Mouse (Mus musculus) embryonic fibroblast, embryonic 13.5 days (primary cell): ENCODE results near the gene Prkag2.

Experiments used
- CTCF ChIP-seq: IDR thresholded peaks from 2 replicates; pipeline ENCODE4 v1.5.1; 2011; ENCODE audit warnings: mild to moderate bottlenecking, control low read depth, low read length, moderate library complexity, borderline replicate concordance; ENCODE audit not compliant: insufficient read depth
- POLR2A ChIP-seq: IDR thresholded peaks from 2 replicates; pipeline ENCODE4 v1.6.1; 2011; ENCODE audit warnings: low read depth, mild to moderate bottlenecking, control low read depth, low read length, moderate library complexity

- no peak for TF ChIP-seq CTCF
- TF ChIP-seq POLR2A: no peak
These were observed 125.3 kb downstream of the Prkag2 start for GRCm38 (mm10) chr5:24975100-24975499.
